Mouse (Mus musculus) adrenal gland, adult 18-20 months (tissue): ENCODE data around the gene Lemd1. TPM values are rescaled to one million over a fixed set of nuclear protein-coding genes. Genes with fewer than 3 reads are reported as not detected.

ENCODE experiments used
- DNase-seq, 2 experiments: peaks; one replicate each; pipeline ENCODE4 v3.0.0; 2021 to 2022; ENCODE audit warnings: low spot score in 2 of 2
- total RNA-seq, 2 experiments: library from RNA; stranded (reverse); gene quantifications; 1 replicate in 1 of 2; 2 replicates in 1 of 2; pipeline ENCODE4 v1.2.3; 2021

Lemd1 gene
- total RNA-seq, 2 experiments from 2014 or later, result 0.43 TPM; not detected in 1

DNA sequence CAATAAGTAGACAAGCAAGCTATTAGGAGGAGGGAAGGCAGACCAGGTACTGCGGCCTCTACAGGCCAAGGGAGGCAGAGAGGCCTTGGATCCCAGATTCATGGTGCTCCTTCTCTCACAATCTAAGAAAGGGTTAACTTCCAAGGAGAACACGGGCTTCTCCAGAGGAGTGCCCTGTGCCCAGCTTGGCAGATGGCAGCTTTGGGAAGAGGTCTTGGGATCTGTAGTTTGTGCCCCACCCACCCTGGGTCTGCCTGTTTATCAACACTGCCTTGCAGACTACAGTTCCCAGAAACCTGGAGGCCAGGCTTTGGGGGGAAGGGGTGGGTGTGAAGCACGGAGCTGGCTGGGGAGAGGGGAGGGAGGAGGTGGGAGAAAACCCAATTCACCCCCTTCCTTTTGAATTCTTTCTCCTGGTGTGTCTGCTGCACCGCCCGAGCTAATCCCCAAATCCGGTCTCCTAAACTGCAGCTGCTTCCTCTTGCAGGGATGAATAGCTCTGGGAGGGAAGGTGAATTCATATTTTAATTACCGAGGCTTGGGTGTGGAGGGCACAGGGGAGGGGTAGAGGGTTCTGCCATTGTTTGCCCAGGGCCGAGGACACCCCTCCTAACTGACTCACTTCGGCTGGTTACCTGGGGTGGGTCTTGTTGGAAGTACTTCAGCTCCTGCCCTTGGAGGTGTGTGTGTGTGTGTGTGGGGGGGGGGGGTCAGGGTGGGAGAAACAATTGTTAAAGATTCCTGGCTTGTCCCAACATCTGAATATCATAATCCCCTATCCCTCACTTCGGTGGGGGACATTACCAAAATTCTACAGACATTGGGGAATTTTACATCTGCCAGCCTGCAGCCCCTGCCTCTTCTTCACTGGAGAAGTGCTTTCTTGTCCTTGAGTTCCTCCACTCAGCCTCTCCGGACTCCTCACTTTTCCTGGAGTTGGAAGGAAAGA is 9.6 kb downstream of the Lemd1 start:
- no peak for DNase-seq

DNA sequence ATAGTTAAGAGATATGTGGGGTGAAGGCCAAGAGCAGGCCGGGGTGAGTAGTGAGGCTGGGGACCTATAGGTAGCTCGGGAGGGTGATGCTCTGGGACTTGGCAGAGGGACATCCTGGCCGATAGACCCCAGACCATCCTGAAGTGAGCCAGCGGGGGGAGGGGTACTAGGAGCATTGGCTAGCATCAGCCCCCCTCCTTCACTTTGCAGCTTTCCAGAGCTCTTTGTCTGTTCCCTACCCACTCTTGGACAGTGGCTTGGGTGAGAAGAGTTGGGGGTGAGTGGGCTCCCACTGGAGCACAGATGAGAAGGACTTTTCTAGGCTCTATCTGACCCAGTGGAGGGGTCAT is 10.3 kb downstream of the Lemd1 start:
- DNase-seq, result peak in 1 of 2 experiments; percentile 5

DNA sequence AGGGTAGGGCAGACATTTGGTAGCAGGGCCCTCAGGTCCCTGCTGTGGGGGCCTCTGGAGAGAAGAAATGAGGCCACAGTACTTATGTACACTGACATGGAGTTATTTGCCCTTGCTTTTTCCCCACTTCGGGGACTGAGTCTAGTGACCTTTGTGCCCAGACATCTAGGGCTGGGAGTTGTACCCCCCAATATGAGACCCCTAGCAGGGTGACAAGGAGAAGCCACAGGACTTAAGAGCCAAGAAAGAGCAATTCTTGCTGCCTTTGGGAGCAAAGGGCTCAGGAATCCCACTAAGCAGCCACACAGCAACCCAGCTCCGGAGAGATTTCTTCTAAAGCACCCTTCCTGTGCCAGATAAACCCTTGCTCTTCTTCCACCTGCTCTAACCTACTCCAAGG is 10.7 kb downstream of the Lemd1 start:
- no peak for DNase-seq

DNA sequence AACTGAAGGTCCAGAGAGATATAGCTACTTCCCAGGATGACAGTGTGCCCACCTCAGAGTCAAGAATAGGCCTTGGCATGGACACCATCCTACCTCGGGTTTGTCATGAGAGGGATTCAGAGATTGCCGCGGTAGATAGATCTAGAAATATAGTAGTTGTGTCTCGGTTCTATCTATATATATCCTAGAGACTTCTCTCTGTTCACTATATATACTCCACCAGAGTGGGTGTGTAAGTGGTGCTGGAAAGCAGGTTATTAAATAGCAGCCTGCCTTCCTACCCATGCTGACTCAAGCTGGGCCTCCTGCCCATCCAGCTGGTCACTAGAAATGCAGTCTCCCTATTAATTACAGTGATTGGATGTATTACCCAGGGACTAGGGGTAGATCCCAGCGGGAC is 11.5 kb downstream of the Lemd1 start:
- no peak for DNase-seq

DNA sequence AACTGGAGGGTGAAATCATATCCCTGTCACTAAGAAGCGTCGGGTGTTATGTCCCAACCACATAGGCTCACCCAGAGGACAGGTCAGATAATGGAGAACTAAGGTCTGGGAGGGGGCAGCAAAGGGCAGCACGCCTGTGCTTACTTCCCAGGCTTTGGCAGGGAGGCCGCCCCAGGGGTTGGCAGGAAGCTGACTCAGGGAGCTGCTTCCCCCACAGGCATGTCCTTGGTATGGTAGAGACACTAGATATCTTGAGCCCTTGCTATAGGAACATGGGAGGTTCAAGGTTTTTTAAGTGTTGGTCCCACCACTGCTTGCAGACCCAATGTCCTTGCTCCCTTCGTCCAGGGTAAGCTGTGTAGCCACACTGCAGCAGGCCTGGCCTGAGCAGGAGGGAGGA is 14.7 kb downstream of the Lemd1 start:
- DNase-seq, result no peak

DNA sequence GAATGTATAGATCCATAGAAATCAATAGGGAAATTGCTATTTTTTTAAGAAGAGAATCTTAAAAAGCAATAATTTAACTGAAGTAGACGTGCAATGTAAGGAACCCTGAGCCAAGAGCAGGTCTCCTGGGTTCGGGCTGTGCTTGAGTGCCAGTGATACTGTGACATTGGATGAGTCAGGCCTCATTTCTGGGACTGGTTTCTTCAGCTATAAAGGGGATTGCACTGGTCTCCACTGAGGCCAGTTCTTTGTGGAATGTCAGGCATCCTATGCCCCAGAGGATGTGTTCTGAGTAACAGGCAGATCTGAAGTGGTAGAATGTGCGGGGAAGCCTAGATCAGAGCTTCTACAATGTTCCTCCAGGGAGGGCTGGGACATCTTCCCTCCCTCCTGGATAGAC is 15.6 kb downstream of the Lemd1 start:
- DNase-seq, result no peak

DNA sequence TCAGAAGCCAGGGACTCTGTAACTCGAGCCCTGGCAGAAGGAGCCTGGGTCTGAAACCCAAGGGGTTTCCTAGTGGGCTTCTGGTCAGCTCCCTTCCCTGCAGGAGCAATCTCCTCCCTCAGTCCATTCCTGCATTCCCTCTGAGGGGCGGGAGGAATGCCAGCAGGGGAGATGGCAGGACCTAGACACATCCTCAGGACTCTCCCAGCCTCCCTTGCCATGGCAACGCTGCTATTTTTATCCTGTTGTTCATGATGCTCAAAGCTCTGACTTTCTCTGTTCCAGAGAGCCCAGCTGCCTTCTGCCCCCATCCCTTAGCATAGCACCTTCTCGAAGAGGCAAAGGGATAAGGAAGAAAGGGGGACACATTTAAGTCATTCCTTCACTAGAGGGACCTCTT is 16.9 kb downstream of the Lemd1 start:
- no peak for DNase-seq

DNA sequence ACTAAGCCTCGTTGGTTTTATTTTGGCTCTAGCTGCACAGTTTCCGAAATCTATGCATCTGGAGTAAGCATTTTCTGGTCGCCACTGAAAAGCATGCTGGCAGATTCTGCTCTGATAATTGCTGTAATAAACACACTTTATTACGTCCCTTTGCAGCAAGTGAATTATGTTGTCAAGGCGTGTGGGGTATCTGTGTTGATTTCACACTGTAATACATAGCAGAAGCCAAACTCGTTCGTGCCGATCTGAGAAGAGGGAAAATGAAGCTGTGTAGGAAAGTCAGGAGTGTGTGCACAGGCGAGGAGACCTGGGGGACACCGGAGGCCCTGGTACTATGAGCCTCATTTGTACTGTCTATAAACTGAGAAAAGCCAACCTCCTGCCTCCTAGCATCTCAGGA is 18.2 kb downstream of the Lemd1 start:
- DNase-seq, result no peak

DNA sequence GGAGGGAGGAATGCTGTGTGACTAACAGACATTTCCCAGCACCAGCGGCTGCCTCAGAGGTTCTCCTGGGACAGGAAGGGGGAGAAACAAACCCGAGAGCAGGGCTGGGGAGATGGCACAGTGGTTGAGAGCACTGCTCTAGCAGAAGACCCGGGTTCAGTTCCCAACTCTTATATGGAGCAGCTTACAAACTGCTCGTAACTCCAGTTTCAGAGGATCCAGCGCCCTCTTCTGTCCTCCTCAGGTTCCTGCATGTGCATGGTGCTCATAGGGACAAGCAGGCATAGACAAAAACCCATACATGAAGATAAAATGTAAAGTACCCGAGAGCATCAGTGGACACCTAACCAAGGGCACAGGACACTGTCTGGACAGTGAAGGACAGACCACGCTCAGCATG is 19.7 kb downstream of the Lemd1 start:
- peak; percentile 36 to 37 for DNase-seq

DNA sequence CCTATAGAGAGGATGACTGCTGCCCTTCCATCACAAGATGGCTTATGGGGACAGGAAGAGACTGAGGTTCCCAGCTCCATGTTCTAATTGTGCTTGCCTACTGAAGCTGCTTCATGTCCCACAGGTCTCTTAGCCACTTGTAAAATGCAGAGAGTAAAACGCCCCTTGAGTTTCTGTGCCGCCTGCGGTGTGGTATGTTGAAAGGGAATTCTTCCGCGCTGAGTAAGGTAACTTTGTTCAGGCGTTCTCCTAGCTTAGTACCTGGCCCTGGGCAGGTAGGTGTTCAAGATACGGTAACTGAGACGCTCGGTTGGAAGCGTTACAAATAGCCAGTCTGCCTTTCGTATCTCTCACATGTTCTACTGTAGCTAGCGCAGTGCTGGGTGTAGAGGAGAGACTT is 20.4 kb downstream of the Lemd1 start:
- DNase-seq, result no peak

DNA sequence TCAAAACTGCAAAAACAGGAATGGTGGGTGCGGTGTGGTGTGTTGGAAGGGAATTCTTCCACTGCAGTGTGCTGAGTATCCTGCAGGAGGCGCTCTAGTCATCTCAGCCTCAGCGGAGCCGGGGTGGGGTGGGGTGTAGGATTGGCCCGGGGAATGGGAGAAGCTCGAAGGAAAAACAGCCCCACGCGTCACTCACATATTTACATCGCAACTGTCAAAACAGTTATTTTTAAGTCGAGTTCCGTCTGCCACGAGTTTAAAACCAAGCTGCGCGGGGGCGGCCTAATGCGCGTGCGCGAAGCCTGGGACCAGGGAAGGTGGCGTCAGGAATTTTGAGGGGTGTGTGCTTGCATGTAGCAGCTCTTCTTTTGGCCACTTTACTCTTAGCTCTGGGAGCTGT is 21.0 kb downstream of the Lemd1 start:
- peak; percentile 56 to 60 for DNase-seq

DNA sequence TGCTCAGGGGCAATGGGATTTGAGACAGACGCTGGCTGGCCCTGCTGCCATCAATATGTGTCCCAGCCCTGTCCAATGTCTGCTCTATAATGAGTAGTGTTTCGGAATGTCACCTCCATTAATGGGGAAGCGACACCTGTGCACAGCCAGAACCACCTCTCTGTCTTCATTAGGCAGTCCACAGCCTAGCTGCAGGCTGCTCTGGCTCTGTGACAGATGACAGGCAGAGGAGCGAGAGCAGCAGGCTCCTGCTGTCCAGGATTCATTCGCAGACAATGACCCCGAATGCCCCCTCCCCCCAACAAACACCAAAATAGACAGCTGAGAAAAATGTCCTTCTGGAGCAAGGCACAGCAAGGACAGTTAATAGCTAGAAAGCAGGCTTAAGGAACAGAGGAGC is 21.8 kb downstream of the Lemd1 start:
- no peak for DNase-seq

DNA sequence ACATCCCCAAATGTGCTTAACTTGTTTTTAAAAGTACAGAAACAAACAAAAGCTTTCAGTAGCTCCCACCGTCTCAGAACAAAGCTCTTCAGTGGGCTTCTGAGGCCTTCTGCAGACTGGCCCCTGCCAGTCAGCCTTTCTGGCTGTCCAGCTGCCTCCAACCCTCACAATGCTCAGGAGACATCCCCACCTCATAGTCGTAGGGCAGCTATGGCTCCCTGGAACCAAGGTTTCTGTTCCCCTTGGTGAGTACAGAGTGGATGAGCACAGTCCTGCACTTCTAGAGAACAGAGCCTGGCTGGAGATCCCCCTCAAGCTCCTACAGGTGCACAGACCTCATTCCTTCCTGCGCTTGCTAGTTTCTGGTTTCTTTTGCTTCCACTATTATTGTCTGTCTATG is 25.0 kb downstream of the Lemd1 start:
- DNase-seq, result no peak

DNA sequence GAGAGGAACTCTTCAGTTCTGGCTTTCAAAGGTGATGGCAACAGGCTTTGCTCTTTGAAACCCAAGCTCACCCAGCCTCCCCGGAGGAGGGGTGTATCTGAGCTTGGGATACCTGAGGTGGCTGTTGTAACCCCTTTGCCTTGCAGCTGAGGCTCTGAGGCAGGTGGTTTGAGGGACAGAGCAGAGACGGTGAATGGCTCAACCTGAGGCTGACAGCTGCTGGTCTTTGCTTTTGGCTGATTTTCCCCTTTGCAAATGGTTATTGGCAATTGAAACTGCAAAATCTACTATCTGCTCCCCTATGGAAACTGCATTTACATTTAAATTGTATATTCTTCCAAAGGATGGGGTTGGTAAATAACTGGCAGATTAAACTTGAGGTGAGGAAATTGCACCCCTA is 30.4 kb downstream of the Lemd1 start:
- DNase-seq, result no peak

DNA sequence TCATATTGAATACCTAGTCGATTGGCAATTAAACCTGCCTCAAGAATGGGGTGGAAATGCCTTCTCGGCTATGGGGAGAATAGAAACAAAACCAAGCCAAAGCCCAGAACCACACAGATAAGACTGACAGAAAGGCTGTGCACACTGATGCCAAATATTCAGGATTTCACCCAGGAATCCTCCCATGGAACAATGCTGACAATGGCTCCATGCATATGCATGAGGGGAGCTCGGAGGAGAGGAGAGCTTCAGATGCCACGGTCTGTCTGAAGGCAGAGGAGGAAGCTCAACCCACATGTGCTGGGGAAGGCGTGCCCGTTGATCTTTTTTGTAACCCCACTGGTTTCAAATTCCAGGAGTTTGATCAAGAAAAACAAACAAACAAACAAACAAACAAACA is 30.9 kb downstream of the Lemd1 start:
- no peak for DNase-seq

DNA sequence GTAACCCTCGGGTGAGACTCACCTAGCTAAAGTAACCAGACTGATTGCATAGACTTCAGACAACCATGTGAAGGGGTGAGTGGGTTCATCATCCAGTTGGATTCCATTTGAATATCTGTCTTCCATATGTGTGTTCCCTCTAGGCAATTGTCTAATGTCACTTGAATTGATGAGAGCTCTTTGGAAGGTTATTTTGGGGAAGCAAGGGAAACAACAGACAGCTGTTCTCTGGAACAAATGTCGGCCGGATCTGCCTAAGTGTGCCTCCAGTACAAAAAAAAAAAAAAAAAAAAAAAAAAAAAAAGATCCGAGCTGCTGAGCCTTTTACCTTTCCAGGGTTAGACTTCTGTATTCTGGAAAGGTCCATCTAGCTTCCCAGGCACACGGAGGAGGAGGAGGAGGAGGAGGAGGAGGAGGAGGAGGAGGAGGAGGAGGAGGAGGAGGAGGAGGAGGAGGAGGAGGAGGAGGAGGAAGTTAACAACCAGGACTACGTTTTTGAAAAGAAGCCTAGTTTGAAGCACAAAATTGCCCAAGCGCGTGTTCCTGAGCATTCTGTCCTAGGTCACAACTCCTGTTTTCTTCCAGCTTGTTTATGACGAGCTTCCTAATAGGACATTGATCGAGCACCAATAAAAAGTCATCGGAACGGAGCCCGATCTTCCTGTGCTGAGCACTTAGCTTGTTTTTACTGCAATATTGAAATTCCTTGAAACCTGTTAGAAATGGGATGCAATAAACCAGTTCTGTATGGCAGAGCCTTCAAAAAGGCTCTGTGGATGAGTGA is 35.3 kb downstream of the Lemd1 start:
- DNase-seq, result no peak

DNA sequence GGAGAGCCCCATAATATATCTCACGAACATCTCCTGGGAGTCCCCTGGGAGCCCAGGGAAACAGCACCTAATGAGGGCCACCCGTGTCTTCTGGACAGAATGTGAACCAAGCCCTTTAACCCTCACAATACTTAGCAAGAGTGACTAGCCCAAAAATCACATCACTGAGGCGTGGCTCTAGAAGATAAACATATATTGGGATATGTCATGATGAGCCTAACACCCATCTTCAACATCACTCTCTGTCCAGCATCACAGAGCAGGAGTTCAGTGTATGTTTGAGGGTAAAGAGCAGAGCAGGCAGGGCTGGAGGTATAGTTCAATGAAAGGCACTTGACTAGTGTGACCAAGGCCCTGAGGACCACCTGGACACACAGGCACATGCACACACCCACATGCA is 38.4 kb downstream of the Lemd1 start, which contains the start of gene Gm10188:
Gene Gm10188, minus strand, starts transcription at position 101 of the 400 bp plus-strand sequence.
- no peak for DNase-seq

DNA sequence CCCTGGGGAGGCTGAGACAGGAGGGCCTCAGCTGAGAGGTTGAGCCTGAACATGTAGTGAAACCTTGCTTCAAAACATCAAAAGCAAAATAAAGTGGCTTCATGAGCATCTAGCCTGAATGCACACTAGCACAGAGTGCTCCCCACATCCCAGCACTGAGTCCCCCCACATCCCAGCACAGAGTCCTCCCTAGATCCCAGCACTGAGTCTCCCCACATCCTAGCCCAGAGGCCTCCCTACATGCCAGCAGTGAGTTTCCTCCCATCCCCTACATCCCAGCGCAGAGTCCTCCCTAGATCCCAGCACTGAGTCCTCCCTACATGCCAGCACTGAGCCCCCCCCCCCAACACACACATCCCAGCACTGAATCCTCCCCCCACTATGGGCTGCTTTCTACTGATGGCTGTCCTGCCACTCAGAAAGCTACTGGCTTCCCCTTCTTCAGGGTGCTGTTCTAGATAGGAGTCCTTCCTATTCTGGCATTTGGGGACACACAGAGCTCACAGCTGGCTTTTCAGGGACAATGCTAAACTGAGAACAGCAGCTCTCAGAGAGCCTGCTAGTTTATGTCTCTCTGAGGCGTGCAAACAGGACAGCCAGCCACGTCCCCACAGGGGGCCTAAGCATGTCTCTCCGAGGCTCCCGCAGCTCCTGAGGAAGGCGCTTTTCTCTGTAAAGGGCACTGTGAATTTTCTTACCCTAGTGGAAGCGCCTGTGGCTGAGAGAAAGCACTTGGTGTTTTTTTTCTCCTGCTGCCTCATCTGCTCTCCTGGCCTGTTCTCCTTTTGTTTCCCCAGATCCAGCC is 40.4 kb downstream of the Lemd1 start:
- no peak for DNase-seq

DNA sequence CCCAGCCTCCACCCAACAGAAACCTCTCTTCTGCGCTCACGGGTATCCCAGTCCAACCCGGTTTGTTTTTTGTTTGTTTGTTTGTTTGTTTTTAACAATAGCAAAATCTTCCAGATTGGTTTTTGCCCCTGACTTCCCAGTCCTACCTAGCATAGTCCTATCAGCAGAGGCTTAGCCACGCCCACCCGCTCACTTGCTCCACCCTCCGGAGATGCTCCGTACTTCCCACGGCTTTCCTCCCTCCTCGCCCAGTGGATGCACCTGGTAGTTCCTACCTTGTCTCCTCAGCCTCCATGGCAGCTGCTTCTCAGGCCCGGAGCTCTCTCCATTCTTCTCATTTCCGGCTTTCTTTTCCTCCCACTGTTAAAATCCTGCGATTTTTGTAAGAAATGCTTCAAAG is 42.3 kb downstream of the Lemd1 start:
- no peak for DNase-seq

DNA sequence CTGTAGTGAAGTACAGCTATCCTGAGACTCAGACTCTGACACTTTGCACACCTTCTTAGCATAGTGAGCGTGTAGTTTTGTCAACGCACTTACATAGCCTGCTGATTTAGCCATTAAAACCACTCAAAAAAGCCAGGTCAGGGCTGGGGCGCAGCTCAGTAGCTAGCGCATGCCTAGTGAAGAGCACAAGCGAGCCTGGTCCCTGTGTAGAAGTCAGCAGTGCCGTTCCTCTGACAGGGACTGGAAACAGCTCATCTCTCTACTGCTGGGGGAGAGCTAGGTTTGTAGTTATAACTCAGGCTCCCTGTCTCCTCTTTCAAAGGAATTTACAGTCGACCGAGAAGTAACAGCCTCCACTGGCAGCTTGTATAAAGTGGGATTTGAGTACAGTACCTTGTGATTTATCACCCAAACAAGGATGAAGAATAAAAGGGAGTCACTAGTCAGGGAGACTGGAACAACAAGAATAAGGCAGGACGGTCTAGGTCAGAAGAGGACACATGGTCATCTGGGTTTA is 43.6 kb downstream of the Lemd1 start:
- no peak for DNase-seq

DNA sequence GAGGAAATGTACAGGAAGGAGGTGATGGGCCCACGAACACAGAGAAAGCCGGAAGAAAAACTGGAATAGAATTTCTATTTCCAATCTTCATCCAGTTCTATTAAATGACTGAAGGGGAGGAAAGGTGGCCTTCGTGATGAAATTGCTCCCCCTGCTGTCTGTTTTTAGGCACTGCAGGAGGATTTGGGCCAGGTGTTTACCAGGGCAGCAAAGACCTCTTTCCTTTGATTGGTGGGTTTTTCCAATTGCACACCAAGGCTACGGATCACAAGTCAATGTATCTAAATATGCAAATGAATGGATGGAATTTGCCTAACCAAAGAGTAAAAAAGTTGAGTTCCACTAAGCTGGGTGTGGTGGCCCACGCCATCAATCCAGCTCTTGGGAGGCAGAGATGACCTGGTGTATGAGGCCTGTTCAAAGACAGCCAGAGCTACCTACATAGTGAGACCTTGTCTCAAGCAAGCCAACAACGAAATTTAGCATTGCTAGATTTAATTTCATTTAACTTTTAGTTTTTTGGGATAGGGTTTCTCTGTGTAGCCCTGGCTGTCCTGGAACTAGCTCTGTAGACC is 46.4 kb downstream of the Lemd1 start:
- DNase-seq, result peak; percentile 57 to 63
